Mouse (Mus musculus) embryonic fibroblast, embryonic 13.5 days (primary cell): ENCODE data around the gene Gpam.

Experiments
- CTCF ChIP-seq: IDR thresholded peaks from 2 replicates; pipeline ENCODE4 v1.5.1; 2011; ENCODE audit warnings: mild to moderate bottlenecking, control low read depth, low read length, moderate library complexity, borderline replicate concordance; ENCODE audit not compliant: insufficient read depth
- POLR2A ChIP-seq: IDR thresholded peaks from 2 replicates; pipeline ENCODE4 v1.6.1; 2011; ENCODE audit warnings: low read depth, mild to moderate bottlenecking, control low read depth, low read length, moderate library complexity

- TF ChIP-seq POLR2A (no peak), CTCF (no peak)
Measured at GRCm38 (mm10) chr19:55166741-55167140, 39.7 kb upstream of the Gpam start.
